Mouse (Mus musculus) kidney, adult 11 months (tissue): ENCODE measurements around the gene Hhat.
A peak's percentile ranks its signal among the peaks of the same experiment; 100 is the strongest.

Experiments
- DNase-seq: peaks from one replicate; pipeline ENCODE4 v3.0.0; 2022

Hhat gene

GRCm38 (mm10) chr1:192784374-192784773, 13.4 kb upstream of the Hhat start:
- peak; percentile 39 for DNase-seq

- peak; percentile 35 for DNase-seq
These were observed 10.2 kb upstream of the Hhat start for GRCm38 (mm10) chr1:192781256-192781655.

GRCm38 (mm10) chr1:192778869-192779514, 8.0 kb upstream of the Hhat start:
- DNase-seq: no peak

GRCm38 (mm10) chr1:192778206-192778605, 7.2 kb upstream of the Hhat start:
- DNase-seq: no peak

GRCm38 (mm10) chr1:192770130-192770494, 911 bp downstream of the Hhat start:
- no peak for DNase-seq

- DNase-seq: no peak
These were observed 5.5 kb downstream of the Hhat start for GRCm38 (mm10) chr1:192765531-192765930.

GRCm38 (mm10) chr1:192764547-192764946, 6.5 kb downstream of the Hhat start:
- no peak for DNase-seq

- DNase-seq: no peak
These were observed 7.8 kb downstream of the Hhat start for GRCm38 (mm10) chr1:192762946-192763933.

GRCm38 (mm10) chr1:192756674-192757073, 14.3 kb downstream of the Hhat start:
- DNase-seq: no peak

- no peak for DNase-seq
These were observed 15.1 kb downstream of the Hhat start for GRCm38 (mm10) chr1:192755685-192756606.

- no peak for DNase-seq
These were observed 15.8 kb downstream of the Hhat start for GRCm38 (mm10) chr1:192755246-192755645.

- no peak for DNase-seq
These were observed 16.8 kb downstream of the Hhat start for GRCm38 (mm10) chr1:192754268-192754667.

- peak; percentile 22 for DNase-seq
These were observed 18.1 kb downstream of the Hhat start for GRCm38 (mm10) chr1:192752659-192753601.

GRCm38 (mm10) chr1:192750042-192750437, 21.0 kb downstream of the Hhat start:
- DNase-seq: no peak

- no peak for DNase-seq
These were observed 21.6 kb downstream of the Hhat start for GRCm38 (mm10) chr1:192749270-192750041.

GRCm38 (mm10) chr1:192746201-192746600, 24.8 kb downstream of the Hhat start:
- DNase-seq: no peak

GRCm38 (mm10) chr1:192745240-192746101, 25.6 kb downstream of the Hhat start:
- DNase-seq: peak; percentile 21

GRCm38 (mm10) chr1:192744880-192745239, 26.2 kb downstream of the Hhat start:
- DNase-seq: no peak

GRCm38 (mm10) chr1:192742394-192743251, 28.4 kb downstream of the Hhat start:
- no peak for DNase-seq
